Mouse (Mus musculus) midbrain, embryonic 13.5 days (tissue): ENCODE data around the gene Cacnb3. TPM values are rescaled to one million over a fixed set of nuclear protein-coding genes. Genes with fewer than 3 reads are reported as not detected.

Source experiments
- ATAC-seq: fragments of 200-750 bp; cut with Nextera tagmentation; 2 replicates; pipeline ENCODE4 v1.8.0; 2017; ENCODE audit warnings: mild to moderate bottlenecking, moderate TSS enrichment, moderate library complexity
- H3K27ac ChIP-seq: fragments of 300-500 bp; sonication (generic); 2 replicates; pipeline ENCODE4 v1.5.1; 2015; ENCODE audit warnings: inconsistent platforms, mild to moderate bottlenecking, moderate library complexity
- H3K27me3 ChIP-seq: fragments of 300-500 bp; sonication (generic); 2 replicates; pipeline ENCODE4 v1.6.1; 2015; ENCODE audit warnings: mild to moderate bottlenecking, inconsistent platforms
- H3K36me3 ChIP-seq: fragments of 300-500 bp; sonication (generic); 2 replicates; pipeline ENCODE4 v1.6.1; 2015; ENCODE audit warnings: mild to moderate bottlenecking, inconsistent platforms
- H3K4me1 ChIP-seq: fragments of 300-500 bp; sonication (generic); replicated peaks from 2 replicates; pipeline ENCODE4 v1.6.1; 2015; ENCODE audit warnings: inconsistent platforms
- H3K4me2 ChIP-seq: fragments of 300-500 bp; sonication (generic); replicated peaks from 2 replicates; pipeline ENCODE4 v1.6.1; 2015; ENCODE audit warnings: moderate library complexity, mild to moderate bottlenecking, inconsistent platforms
- H3K4me3 ChIP-seq: fragments of 300-500 bp; sonication (generic); replicated peaks from 2 replicates; pipeline ENCODE4 v1.5.1; 2015; ENCODE audit warnings: mild to moderate bottlenecking, inconsistent platforms
- H3K9ac ChIP-seq: fragments of 300-500 bp; sonication (generic); replicated peaks from 2 replicates; pipeline ENCODE4 v1.6.1; 2015; ENCODE audit warnings: mild to moderate bottlenecking, inconsistent platforms
- H3K9me3 ChIP-seq: fragments of 300-500 bp; sonication (generic); 2 replicates; pipeline ENCODE4 v1.6.1; 2016; ENCODE audit warnings: mild to moderate bottlenecking, inconsistent platforms
- WGBS: fragments of 180-500 bp; shearing (Covaris S2); methylation state at CpG from one replicate; pipeline ENCODE4 v1.1.7; 2015; 5-methylcytosine and 5-hydroxymethylcytosine counted together
- polyA plus RNA-seq: library from polyadenylated mRNA; unstranded; fragments of >200 nt; fragmentation: Nextera tagmentation; extraction: Ambion mirVana; gene quantifications from 2 replicates; pipeline ENCODE4 v1.2.1, GENCODE M21; 2015

Cacnb3 gene
- polyA plus RNA-seq, 1 experiment from 2014 or later = 157 TPM

DNA sequence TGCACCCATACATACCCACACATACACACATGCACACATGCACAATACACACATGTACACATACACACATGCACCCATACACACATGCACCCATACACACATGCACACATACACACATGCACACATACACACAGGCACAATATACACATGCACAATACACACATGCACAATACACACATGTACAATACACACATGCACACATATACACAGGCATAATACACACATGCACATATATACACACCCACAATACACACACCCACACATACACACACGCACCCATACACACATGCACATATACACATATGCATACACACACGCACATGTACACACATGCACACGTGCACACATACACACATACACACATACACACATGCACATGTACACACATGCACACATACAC, 18.4 kb upstream of the Cacnb3 start:
- 99% methylated on average over 3 of the region's 3 CpGs for WGBS
- no peak for ATAC-seq
- Histone ChIP-seq H3K9ac (no peak overlapping the region), H3K4me2 (no peak overlapping the region), H3K4me1 (peaks cover 39% of the 10 kb centered on the region), H3K27me3 (0 out of 2 replicates have a peak, but pooled peaks cover 2% of the 10 kb centered on the region), H3K4me3 (no peak overlapping the region), H3K9me3 (no peaks in the 10 kb centered on the region), H3K36me3 (no peaks in the 10 kb centered on the region), H3K27ac (no peak overlapping the region)

DNA sequence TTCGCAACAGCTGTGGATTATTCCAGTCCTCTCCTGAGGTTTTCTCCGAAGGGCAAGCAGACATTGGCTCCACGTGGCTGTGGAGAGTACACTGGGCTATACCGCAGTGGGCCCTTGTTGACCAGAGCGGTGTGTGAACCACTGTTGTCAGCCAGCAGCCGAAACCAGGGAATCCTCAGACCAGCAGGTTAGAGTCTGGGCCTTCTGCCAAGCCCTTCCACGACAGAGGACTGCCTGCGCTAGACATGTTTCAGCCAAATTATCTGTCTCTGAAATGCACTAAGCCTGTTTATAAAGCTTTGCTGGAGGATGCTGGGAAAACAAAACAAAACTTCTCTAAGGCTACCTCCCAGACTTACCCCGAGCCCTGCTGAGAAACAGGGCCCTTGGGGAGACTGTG, 16.1 kb upstream of the Cacnb3 start:
- Histone ChIP-seq H3K9me3 (no peaks in the 10 kb centered on the region), H3K27me3 (0 out of 2 replicates have a peak, but pooled peaks cover 2% of the 10 kb centered on the region), H3K27ac (peak overlapping the region; percentile 14), H3K4me3 (no peak overlapping the region), H3K9ac (no peak overlapping the region), H3K4me1 (peaks cover 24% of the 10 kb centered on the region), H3K4me2 (no peak overlapping the region), H3K36me3 (no peaks in the 10 kb centered on the region)
- no peak for ATAC-seq
- 51% methylated on average over 9 of the region's 9 CpGs for WGBS

DNA sequence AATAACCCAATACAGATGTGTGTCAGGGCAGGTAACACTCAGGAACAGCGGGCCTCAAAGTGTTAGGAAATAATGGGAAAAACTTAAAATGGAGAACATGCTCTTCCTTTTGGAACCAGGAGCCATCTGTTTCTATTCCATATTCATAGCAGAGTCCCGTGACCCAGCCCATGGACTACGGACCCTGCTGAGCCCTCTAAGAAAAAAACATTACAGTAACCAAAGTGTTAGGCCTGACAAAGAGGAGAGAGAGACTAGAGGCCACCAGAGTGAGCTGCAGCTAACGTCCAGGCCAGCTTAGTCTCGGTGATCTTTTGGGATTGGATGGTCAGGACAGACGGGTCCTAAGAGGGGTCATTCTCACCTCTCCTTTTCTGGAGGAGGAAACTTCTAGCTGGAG, 15.7 kb upstream of the Cacnb3 start:
- Histone ChIP-seq H3K4me3 (no peak overlapping the region), H3K4me2 (no peak overlapping the region), H3K36me3 (no peaks in the 10 kb centered on the region), H3K9me3 (no peaks in the 10 kb centered on the region), H3K9ac (no peak overlapping the region), H3K27ac (0 out of 2 replicates have a peak overlapping the region, but pooled peaks have one; percentile 19), H3K4me1 (peaks cover 21% of the 10 kb centered on the region), H3K27me3 (0 out of 2 replicates have a peak, but pooled peaks cover 2% of the 10 kb centered on the region)
- no peak for ATAC-seq
- 52% methylated on average over 6 of the region's 6 CpGs for WGBS

DNA sequence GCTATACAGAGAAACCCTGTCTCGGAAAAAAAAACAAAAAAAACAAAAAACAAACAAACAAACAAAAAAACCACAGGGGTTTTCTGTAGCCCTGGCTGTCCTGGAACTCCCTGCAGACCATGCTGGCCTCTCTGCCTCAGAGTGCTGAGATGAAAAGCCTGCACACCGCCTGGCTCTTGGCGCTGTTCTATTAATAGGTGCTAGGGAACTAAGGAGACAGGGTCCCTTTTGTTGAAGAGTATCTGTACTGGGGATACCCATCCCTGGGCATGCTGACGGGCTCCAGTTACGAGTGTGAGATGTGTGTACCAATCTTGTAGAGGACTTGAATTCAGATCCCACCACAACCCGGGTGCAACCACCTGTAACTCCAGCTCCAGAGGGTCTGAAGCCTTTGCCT, 14.9 kb upstream of the Cacnb3 start:
- no peak overlapping the region for H3K4me2 ChIP-seq
- H3K9me3 ChIP-seq = no peaks in the 10 kb centered on the region
- WGBS = 67% methylated on average over 6 of the region's 6 CpGs
- H3K27ac ChIP-seq = no peak overlapping the region
- no peak overlapping the region for H3K4me3 ChIP-seq
- ATAC-seq = no peak
- H3K9ac ChIP-seq = no peak overlapping the region
- H3K36me3 ChIP-seq = no peaks in the 10 kb centered on the region
- H3K4me1 ChIP-seq = peaks cover 16% of the 10 kb centered on the region
- 0 out of 2 replicates have a peak, but pooled peaks cover 2% of the 10 kb centered on the region for H3K27me3 ChIP-seq

DNA sequence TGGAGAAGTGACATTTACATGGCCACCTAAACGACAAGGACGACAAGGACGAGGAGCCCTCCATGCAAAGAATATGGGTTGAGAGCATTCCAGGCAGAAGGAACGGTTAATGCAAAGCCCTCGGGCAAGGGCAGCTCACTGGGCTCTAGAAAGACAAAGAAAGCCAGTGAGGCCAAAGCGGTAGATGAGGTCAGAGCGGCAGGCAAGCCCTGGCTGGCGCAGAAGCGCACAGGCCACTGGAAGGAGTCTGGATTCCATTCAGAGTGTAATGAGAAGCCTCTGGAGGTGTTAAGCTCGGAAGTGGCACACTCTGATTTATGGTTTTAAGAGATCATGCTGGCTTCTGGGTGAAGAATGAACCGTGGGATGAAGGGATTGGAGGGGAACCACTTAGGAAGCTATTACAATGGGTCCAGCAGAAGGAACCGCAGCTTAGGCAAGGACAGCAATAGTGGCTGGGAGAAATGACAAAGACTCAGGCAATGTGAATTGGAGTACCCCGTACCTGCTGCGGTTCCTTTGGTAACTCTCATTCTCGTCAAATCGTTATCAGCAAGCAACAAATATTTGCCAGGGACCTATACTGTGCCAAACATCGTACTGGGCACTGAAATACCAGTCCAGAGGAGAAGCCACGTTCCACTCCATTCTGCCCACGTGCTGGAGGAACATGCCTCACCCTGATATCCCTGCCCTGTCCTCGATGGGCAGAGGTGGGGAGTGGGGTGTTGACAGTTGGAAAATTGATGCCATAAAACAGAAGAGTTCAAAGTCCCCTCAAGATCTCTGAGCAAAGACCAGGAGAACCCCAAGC, 14.1 kb upstream of the Cacnb3 start:
- Histone ChIP-seq H3K36me3 (no peaks in the 10 kb centered on the region), H3K27ac (no peak overlapping the region), H3K4me3 (no peak overlapping the region), H3K4me2 (0 out of 2 replicates have a peak overlapping the region, but pooled peaks have one; percentile 15), H3K9me3 (no peaks in the 10 kb centered on the region), H3K4me1 (peaks cover 16% of the 10 kb centered on the region), H3K9ac (no peak overlapping the region), H3K27me3 (0 out of 2 replicates have a peak, but pooled peaks cover 2% of the 10 kb centered on the region)
- WGBS = 45% methylated on average over 20 of the region's 20 CpGs
- no peak for ATAC-seq

DNA sequence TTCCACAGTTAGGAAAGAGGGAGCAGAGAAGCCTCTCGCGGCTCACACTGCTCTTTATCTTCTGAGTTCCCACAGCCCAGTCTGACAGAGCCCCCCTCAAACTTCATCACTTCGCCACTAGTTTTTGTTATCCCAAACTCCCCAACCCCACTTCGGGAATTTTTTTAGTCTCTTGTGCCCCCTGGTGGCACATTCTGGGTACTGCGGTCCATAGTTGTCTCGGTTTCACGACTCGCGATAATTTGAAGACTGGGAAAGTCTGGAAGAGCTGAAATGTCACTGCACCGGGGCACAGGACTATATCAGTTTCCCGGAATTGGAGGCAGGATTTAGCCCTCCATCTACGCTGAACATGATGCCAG, 13.5 kb upstream of the Cacnb3 start:
- no peak overlapping the region for H3K9ac ChIP-seq
- H3K4me2 ChIP-seq = 0 out of 2 replicates have a peak overlapping the region, but pooled peaks have one; percentile 15
- H3K4me3 ChIP-seq = no peak overlapping the region
- no peaks in the 10 kb centered on the region for H3K36me3 ChIP-seq
- 0 out of 2 replicates have a peak, but pooled peaks cover 2% of the 10 kb centered on the region for H3K27me3 ChIP-seq
- H3K4me1 ChIP-seq = peaks cover 17% of the 10 kb centered on the region
- peak; percentile 53; the same call in 1 of the 2 replicates for ATAC-seq
- no peak overlapping the region for H3K27ac ChIP-seq
- 2% methylated on average over 12 of the region's 12 CpGs for WGBS
- no peaks in the 10 kb centered on the region for H3K9me3 ChIP-seq

DNA sequence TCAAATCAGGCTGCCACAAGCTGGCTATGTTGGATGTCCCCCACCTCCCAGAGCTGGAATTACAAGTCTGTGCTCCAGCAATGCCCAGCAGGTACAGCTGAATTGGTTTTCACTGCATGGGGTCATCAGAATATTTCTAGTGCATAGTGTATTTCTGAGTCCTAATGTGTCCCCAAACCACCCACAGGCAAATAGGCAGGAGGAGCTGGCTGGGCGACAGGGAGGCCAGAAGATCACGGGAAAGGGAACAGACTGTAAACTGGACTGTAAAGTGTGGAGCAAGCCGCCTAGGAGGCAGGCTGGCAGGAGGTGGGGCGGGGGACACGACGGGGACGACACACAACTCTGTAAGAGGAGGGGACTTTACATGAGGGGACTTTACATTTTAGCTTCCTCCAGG, 8.4 kb upstream of the Cacnb3 start:
- Histone ChIP-seq H3K4me3 (no peak overlapping the region), H3K27ac (no peak overlapping the region), H3K9me3 (no peaks in the 10 kb centered on the region), H3K27me3 (0 out of 2 replicates have a peak, but pooled peaks cover 3% of the 10 kb centered on the region), H3K9ac (0 out of 2 replicates have a peak overlapping the region, but pooled peaks have one; percentile 8), H3K4me1 (peaks cover 13% of the 10 kb centered on the region), H3K36me3 (no peaks in the 10 kb centered on the region), H3K4me2 (no peak overlapping the region)
- WGBS = 7% methylated on average over 7 of the region's 7 CpGs
- no peak for ATAC-seq

DNA sequence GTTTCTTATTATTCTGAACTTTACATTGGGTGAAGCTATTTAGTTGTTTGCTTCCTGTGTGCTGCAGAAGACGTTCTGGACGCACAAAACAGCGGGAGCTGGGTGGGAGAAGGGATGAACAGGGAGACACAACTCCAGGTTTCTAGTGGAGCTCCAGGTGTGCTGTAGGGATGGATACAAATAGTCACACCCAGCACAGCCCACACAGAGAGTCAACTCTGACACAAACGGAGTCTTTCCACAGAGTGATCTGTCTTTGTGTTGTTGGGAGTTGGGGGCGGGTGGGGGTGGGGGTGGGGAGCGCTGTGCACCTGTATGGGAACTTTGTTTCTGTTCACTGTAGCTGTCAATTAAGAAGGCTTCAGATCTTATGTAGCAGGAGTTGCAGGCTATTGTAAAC, 7.9 kb upstream of the Cacnb3 start:
- no peaks in the 10 kb centered on the region for H3K9me3 ChIP-seq
- H3K27ac ChIP-seq = no peak overlapping the region
- H3K27me3 ChIP-seq = 0 out of 2 replicates have a peak, but pooled peaks cover 3% of the 10 kb centered on the region
- H3K36me3 ChIP-seq = no peaks in the 10 kb centered on the region
- no peak overlapping the region for H3K9ac ChIP-seq
- H3K4me2 ChIP-seq = no peak overlapping the region
- H3K4me3 ChIP-seq = no peak overlapping the region
- no peak for ATAC-seq
- WGBS = 19% methylated on average over 6 of the region's 6 CpGs
- peaks cover 13% of the 10 kb centered on the region for H3K4me1 ChIP-seq

DNA sequence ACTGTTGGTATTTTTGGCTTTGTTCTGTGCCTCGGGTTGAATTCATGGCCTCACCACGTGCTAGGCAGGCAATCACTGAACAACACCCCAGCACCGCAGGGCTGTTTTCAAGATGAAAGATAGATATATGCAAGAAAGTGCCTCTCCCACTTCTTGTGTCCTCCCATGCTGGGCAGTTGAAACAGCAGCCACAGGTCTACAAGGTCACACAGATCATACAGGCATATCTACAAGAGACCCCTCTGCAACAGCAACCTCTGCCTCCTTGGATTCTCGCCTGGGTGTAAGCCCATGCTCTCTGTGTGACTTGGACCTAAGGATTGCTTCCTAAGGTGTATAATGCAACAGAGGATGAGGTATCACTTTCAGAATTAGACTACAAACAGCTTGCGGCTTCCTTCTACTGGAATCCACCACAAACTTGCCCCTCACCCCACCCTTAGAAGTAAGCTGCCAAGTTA, 7.2 kb upstream of the Cacnb3 start:
- ATAC-seq = no peak
- WGBS = 62% methylated on average over 5 of the region's 5 CpGs
- Histone ChIP-seq H3K4me1 (peaks cover 18% of the 10 kb centered on the region), H3K4me3 (no peak overlapping the region), H3K4me2 (no peak overlapping the region), H3K9ac (no peak overlapping the region), H3K9me3 (no peaks in the 10 kb centered on the region), H3K36me3 (no peaks in the 10 kb centered on the region), H3K27me3 (0 out of 2 replicates have a peak, but pooled peaks cover 3% of the 10 kb centered on the region), H3K27ac (no peak overlapping the region)

DNA sequence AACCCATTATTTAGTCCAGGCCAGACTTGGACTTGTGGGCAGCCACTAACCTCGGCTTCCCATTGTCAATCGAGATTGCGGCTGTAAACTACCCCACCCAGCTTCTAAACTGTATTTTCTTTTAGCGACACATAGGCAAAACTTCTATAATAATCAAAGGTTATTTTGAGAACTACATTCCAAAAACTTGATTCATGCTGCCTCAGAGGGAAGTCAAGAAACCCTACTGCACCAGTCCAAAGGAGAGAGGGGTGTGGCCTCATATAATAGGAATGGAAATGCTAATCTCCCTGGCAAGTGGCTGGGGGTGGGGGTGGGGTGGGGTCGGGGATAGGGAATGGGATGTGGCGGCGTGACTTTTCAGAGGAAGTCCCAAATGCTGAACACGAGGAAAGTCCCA, 4.6 kb upstream of the Cacnb3 start:
- Histone ChIP-seq H3K9ac (no peak overlapping the region), H3K4me1 (peaks cover 39% of the 10 kb centered on the region), H3K27me3 (peaks cover 16% of the 10 kb centered on the region), H3K4me2 (no peak overlapping the region), H3K4me3 (no peak overlapping the region), H3K27ac (no peak overlapping the region), H3K9me3 (no peaks in the 10 kb centered on the region), H3K36me3 (no peaks in the 10 kb centered on the region)
- WGBS = 15% methylated on average over 8 of the region's 8 CpGs
- no peak for ATAC-seq

DNA sequence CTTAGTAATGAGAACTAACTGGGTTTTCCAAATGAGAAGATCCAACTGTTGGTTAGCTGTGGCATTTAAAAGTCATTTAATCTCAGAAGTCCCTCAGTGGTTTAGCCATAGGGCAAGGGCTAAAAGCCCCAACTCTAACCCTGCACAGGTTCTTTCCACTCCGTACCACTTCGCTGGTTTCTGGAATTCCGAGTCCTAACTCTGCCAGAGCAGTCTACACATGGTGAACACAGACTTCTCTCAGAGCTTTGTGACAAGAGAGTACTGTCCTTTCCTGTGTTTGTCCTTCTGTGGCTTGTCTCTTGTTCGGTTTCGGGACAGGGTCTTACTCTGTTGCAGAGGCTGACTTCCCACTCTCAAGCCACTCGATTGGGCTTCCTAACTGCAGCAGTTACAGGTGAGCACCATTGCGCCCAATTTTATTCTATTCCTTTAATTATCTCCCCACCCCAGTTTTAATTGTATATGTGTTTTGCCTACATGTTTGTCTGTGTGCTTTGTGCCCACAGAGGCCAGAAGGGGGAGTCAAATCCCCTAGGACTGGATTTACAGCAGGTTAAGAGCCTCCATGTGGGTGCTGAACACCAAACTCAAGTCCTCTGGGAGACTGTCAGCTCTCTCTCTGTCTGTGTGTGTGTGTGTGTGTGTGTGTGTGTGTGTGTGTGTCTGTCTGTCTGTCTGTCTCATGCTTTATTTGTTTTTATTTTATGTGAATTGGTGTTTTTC, 4.0 kb upstream of the Cacnb3 start:
- H3K4me3 ChIP-seq = no peak overlapping the region
- H3K4me1 ChIP-seq = peaks cover 45% of the 10 kb centered on the region
- 70% methylated on average over 7 of the region's 7 CpGs for WGBS
- no peak overlapping the region for H3K4me2 ChIP-seq
- H3K9ac ChIP-seq = no peak overlapping the region
- H3K27me3 ChIP-seq = peaks cover 19% of the 10 kb centered on the region
- H3K36me3 ChIP-seq = no peaks in the 10 kb centered on the region
- H3K27ac ChIP-seq = no peak overlapping the region
- H3K9me3 ChIP-seq = no peaks in the 10 kb centered on the region
- no peak for ATAC-seq
